Mouse (Mus musculus) inflammation-experienced regulatory T-cells, adult 6 months (primary cell): Measurements from ENCODE around the gene Slc16a10. TPM values are rescaled to one million over a fixed set of nuclear protein-coding genes. Genes with fewer than 3 reads are reported as not detected.
A peak's percentile ranks its signal among the peaks of the same experiment; 100 is the strongest.

Source experiments
- ATAC-seq: one replicate; pipeline ENCODE4 v1.8.0; 2017
- polyA plus RNA-seq, 3 experiments: library from polyadenylated mRNA; unstranded; fragments of 100-300 nt; shearing (Covaris generic); gene quantifications; one replicate each; pipeline ENCODE4 v1.2.1; 2017

Gene Slc16a10
- polyA plus RNA-seq, 3 experiments from 2014 or later, result 0.45 to 5.5 (median 3.1) TPM

GRCm38 (mm10) chr10:40067071-40067470, 75.0 kb downstream of the Slc16a10 start:
- ATAC-seq, result no peak

- ATAC-seq, result no peak
Observed at GRCm38 (mm10) chr10:40065357-40065756, 76.7 kb downstream of the Slc16a10 start.

- ATAC-seq, result no peak
Observed at GRCm38 (mm10) chr10:40063291-40063890, 78.7 kb downstream of the Slc16a10 start.

- no peak for ATAC-seq
Observed at GRCm38 (mm10) chr10:40062812-40063211, 79.2 kb downstream of the Slc16a10 start.

- ATAC-seq, result no peak
Observed at GRCm38 (mm10) chr10:40061926-40062325, 80.1 kb downstream of the Slc16a10 start.

GRCm38 (mm10) chr10:40058786-40059120, 83.3 kb downstream of the Slc16a10 start:
- ATAC-seq, result no peak

GRCm38 (mm10) chr10:40058062-40058785, 83.8 kb downstream of the Slc16a10 start:
- no peak for ATAC-seq

- ATAC-seq, result no peak
Observed at GRCm38 (mm10) chr10:40057615-40058014, 84.4 kb downstream of the Slc16a10 start.

- ATAC-seq, result no peak
Observed at GRCm38 (mm10) chr10:40054455-40054854, 87.6 kb downstream of the Slc16a10 start.

- ATAC-seq, result no peak
Observed at GRCm38 (mm10) chr10:40053896-40054295, 88.2 kb downstream of the Slc16a10 start.

GRCm38 (mm10) chr10:40053257-40053895, 88.7 kb downstream of the Slc16a10 start:
- ATAC-seq, result peak; percentile 60

GRCm38 (mm10) chr10:40051997-40052396, 90.1 kb downstream of the Slc16a10 start:
- no peak for ATAC-seq

- no peak for ATAC-seq
Observed at GRCm38 (mm10) chr10:40050763-40051162, 91.3 kb downstream of the Slc16a10 start.

- no peak for ATAC-seq
Observed at GRCm38 (mm10) chr10:40041339-40041738, 100.7 kb downstream of the Slc16a10 start.

GRCm38 (mm10) chr10:40036686-40037560, 105.1 kb downstream of the Slc16a10 start:
- no peak for ATAC-seq

GRCm38 (mm10) chr10:40034956-40035355, 107.1 kb downstream of the Slc16a10 start:
- ATAC-seq, result no peak

GRCm38 (mm10) chr10:40032897-40033296, 109.2 kb downstream of the Slc16a10 start:
- ATAC-seq, result no peak

GRCm38 (mm10) chr10:40030716-40031115, 111.3 kb downstream of the Slc16a10 start:
- no peak for ATAC-seq

GRCm38 (mm10) chr10:40029610-40030009, 112.4 kb downstream of the Slc16a10 start:
- no peak for ATAC-seq

- no peak for ATAC-seq
Observed at GRCm38 (mm10) chr10:40028091-40028490, 114.0 kb downstream of the Slc16a10 start.

GRCm38 (mm10) chr10:40026546-40026945, 115.5 kb downstream of the Slc16a10 start:
- no peak for ATAC-seq

- no peak for ATAC-seq
Observed at GRCm38 (mm10) chr10:40025560-40025959, 116.5 kb downstream of the Slc16a10 start.
